Mouse (Mus musculus) urinary bladder, postnatal 10 days (tissue): ENCODE measurements around the gene Gm12184.
"Not testable (repeated sequence)": the region's sequence is repeated elsewhere in the genome, so short reads cannot be mapped to it uniquely, and the experiment has no call there.

Experiments
- DNase-seq: peaks from one replicate; pipeline ENCODE4 v3.0.0; 2022; ENCODE audit warnings: low spot score

Gm12184 gene

DNA sequence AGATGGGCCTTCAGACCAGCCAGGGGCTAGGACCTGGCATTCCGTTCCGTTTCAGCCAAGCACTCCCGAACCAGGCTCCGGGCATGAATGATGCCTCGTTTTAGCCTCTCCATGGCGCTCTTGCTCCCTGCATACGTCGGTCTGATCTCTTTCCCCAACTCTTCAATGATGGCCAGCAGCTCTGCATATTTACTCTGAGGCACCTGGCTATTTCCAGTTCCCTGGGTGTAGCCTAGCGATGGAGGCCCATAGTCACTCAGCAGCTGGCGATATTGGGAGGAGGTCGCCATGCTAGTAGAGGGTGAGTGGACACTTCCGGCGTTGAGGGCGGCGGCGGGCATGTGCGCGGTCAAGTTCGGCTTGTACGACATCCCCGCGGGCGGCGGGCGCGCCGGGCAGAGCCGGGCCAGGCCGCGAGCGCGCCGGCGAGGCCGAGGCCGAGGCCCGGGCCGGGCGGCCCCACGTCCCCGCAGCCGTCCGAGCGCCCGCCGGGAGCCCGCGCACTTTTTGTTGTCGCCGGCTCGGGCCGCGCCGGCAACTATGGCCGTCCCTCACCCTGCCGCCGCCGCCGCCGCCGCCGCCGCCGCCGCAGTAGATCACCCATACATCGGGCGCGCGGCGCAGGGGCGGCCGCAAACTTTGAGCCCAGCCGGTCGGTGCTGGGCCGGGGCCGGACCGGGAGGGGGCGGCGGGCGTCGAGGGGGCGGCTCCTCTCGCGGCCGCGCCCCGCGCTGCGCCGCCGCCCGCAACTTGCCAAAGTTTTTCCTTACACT is at the start of gene Gm12184, which contains the start of gene Trim7:
Gene Gm12184 (minus strand): TSS at position 677 of the 773 bp plus-strand sequence.
Gene Trim7 (plus strand): TSS at position 162 of the 773 bp plus-strand sequence.
- DNase-seq: not testable (repeated sequence)

DNA sequence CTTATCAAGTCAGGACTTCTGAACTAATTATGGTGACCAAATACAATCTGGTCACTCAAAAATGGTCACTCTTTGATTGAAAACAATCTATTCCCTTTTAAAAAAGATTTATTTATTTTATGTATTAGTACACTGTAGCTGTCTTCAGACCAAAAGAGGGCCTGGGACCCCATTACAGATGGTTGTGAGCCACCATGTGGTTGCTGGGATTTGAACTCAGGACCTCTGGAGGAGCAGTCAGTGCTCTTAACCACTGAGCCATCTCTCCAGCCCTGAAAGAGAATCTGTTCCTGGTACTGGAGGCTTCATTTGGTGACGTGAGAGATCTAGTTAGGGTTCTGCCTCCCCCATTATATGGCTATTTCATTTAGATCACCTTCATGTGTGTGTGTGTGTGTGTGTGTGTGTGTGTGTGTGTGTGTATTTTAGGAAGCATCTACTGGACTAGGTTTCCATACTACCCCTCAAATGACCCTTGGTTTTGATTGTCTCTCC is 48.9 kb upstream of the Gm12184 start:
- DNase-seq: not testable (repeated sequence)

DNA sequence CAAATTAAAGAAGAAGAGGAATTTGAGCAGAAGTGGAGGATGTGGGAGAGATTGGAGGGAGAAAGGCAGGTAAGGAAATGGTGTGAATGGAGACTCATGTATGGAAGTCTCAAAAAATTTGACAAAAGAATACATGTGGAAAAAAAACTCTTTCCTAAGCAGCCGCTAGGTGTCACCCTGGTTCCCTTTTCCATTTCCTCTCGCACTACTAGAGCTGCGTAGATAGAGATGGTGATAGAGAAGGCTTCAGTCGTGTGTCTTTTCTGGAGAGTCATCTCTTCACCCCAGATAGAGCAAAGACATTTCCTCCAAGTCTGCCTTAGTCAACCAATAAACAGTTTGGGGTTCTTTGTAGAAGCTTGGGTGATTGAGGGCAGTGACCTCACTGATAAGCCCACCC is 48.0 kb upstream of the Gm12184 start:
- no peak for DNase-seq

DNA sequence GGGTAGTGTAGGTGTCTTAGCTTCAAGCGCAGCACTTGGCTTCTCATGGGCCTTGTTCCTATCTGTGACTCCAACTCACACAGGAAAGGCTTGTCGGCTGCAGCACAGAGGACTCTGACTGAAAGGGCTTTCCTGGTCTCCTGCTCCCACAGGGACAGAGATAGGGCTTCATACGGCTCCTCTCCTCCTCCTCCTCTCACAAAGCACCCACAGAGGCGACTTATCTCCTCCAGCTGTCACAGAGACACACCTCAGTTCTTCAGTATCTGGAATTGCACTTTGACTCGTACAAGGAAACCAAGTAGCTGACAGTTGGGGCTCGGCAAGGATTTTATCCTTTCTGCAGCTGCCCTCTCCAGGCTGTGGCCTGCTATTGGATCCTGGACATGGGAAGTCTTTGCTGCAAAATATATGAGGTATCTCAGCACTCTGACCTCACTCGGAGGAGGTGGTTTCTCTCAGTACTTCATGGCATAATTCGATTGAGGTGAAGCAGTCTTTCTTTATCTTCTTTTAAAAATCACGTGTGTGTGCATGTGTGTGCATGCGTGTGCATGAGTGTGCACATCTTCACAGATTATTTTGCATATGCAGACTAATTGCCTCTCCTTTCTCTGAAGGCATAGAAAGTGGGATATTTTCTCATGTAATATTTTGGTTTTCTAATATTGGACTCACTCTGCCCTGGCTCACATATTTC is 47.3 kb upstream of the Gm12184 start:
- no peak for DNase-seq

DNA sequence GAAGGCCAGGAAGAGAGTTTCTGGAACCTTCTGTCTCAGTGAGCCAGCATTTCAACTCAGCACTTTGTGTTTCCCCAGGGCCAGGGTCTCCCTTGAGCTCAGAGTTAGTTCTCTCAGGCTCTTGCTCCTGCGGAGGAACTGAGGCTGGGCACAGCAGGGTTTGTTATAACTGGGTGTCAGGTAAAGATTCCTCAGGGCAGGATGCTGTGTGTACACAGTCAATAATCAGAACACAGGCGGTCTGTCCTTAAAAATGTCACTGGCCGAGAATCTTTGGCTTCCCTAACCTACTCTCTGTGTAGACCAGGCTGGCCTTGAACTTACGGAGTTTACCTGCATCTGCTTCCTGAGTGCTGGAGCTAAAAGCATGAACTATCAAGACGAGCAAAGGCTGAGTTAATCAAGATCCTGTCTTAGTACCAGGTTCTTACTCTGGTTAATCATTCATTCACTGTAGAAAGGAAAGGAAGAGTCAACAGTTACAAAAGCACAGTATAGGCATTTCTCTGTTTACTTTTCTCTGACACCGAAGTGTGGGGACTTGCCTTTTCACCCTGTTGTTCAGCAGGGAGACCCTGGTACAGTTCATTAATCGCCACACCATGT is 46.3 kb upstream of the Gm12184 start:
- DNase-seq: no peak

DNA sequence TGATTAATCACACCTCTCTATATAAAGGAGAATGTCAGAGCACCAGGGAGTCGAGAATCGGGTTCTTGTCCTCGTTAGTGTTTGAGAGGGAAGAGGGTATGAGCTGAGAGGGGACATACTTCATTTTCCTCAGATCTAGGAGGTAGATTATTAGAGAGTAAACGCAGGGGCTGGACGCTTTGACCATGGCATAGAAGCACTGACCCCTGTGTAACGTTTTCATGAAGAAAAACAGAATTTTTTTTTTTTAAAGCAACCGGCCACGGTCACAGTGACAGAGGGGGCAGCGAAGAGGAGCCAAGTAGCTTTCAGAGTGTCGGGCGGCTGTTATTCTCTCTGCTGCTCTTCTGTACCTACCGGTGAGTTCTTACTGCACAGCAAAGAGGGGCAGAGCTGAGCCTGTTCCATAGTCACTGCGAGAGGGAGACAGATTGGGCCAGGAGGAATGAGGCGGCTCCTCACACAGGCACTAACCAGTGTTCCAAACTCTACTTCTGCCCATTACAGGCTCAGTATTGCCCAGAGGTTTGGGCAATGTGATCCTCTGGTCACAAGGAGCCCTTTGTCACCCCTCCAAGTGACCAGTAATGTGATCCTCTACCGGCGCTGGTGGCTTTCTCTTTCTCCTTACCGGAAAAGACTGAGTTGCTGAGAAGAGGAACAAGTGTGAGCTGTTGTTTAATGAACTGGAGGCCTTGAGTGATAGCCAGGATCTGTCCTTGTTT is 45.5 kb upstream of the Gm12184 start:
- no peak for DNase-seq

DNA sequence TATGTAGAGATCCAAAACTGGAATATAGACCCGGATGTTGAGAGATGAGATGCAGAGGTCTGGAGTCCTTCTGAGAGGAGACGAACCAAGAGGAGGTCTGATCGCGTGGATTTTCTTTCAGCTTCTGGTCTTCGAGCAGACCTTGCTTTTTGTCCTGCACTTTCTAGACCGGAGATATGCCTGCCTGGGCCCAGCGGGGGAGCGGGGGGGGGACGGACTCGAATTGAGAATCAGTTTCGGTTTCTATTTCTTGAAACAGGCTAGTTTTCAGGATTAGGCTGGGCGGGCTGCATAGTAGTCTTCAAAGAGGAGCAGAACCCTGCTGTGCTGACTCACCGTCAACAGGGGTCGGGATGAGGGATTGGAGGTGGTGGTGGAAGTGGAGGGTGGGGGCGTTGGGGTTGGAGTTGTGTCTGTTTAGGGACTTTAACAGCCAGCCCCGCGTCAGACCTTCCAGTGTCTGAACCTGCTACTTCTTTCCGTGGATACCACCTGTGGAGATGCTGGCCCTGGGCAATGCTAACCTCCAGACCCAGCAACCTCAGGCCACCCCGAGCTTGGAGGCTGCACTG is 44.8 kb upstream of the Gm12184 start, which contains the start of gene Irgm1:
Gene Irgm1 (minus strand): TSS at position 483 of the 572 bp plus-strand sequence.
- no peak for DNase-seq

DNA sequence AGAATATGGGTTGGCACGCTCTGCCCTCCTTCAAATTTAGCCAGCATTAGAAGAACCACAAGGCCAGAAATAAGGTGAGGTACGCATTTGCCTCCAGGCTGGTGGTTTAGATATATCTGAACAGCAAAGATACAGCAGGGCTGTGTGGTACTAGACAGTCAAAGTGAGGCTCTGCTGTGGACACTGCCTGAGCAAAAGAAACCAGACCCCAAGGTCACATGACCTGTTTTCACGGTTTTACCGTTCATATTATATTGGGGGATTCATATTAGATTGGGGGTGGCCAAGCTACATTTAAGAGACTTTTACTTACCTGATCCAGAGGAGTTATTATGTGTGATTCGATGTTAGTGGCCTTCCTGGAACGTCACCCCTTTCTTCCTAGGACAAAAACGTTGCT is 44.3 kb upstream of the Gm12184 start:
- no peak for DNase-seq

DNA sequence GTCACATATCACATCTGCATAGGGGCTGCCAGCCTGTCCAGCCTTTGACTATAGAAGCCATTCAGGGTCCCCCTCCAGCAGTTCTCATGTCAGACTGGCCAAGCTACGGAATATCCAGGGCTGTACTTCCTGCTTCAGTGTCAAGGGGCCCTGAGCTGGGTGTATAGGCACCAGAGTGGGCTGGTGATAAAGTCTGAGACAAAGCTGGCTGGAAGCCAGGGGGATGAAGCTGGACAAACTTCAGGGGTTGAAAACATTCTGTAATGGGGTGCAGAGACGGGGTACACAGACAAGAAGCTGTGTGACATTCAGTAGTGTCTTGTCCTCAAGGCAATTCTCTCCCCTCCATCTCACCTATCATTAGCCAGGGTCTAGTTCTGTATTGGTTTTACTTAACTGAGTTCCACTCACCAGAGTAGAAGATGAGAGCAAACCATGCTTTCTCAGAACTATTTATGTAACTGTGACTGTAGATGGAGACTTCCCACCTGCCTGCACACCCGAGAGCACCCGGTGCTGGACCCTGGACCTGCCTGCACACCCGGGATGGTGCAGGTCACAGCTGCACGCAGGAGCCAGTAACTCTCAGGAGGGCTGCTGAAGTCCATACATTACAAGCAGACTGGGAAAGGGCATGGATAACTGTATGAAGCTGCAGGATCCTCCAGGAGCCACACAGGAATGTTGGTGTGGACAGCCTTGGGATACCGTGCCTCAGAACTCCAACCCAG is 43.1 kb upstream of the Gm12184 start:
- DNase-seq: no peak

DNA sequence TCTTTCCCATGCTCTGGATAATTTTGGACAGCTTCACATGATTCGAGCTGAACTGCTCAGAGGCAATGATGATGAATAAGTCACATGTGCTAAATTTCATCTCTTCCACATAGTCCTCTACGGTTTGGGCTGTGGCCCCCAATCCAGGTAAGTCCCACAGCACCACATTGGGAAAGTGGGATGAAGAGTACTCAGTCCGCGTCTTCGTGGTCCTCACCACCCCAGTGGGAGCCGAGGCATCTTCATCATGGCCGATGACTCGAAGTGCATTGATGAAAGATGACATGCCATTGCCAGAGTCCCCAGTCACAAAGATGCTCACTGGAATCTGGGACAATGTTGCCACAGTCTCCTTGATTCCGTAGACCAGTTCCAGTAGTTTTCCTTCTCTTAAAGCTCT is 40.0 kb upstream of the Gm12184 start:
- DNase-seq: no peak

DNA sequence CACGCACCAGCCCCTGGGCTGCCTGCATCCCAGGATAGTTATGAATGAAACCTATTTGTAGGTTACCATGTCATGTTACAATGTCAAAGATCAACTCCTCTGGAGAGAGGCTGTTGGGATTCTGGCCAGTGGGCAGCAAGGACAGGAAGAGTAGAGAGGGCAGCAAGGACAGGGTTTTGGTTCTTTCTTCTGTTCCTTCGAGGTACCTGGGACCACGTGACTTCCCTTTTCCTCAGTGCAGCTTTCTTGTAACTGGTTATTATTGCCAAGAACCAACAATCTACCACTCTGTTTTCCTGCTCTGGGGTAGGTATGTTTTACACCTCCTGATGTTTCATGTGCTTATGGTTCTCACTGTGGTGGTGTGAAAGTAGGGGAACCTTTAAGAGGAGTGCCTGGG is 37.4 kb upstream of the Gm12184 start:
- DNase-seq: no peak

DNA sequence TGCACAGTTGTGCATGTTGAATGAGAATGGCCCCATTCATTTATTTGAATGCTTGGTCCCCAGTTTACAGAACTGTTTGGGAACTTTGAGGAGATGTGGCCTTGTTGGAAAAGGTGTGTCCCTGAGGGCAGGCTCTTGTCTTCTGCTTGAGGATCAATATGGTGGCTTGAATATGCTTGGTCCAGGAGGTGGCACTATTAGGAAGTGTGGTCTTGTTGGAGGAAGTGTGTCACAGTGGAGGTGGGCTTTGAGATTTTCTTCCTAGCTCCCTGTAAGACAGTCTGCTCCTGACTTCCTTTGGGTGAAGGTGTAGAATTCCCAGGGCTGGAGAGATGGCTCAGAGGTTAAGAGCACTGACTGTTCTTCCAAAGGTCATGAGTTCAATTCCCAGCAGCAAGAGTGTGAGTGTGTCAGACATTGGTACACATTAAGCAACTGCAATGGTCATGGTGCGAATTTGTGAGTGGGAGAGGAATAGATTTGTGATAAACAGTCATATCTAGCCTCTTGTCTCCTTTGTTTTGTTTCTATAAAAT is 36.4 kb upstream of the Gm12184 start:
- no peak for DNase-seq

DNA sequence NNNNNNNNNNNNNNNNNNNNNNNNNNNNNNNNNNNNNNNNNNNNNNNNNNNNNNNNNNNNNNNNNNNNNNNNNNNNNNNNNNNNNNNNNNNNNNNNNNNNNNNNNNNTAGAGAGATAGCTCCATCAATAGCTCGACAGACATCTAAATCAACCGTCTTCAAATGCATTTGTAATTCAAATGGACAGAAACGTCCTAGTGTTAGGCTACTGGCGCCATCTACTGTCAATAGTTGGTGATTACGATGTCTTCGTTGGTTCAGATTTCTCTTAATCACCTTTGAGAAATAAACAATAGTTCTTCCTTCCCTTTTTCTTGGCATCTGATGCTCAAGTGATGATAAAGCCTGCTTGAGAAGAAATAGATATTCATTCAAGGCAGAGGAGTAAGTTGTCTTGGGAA is 32.6 kb upstream of the Gm12184 start:
- DNase-seq: no peak

DNA sequence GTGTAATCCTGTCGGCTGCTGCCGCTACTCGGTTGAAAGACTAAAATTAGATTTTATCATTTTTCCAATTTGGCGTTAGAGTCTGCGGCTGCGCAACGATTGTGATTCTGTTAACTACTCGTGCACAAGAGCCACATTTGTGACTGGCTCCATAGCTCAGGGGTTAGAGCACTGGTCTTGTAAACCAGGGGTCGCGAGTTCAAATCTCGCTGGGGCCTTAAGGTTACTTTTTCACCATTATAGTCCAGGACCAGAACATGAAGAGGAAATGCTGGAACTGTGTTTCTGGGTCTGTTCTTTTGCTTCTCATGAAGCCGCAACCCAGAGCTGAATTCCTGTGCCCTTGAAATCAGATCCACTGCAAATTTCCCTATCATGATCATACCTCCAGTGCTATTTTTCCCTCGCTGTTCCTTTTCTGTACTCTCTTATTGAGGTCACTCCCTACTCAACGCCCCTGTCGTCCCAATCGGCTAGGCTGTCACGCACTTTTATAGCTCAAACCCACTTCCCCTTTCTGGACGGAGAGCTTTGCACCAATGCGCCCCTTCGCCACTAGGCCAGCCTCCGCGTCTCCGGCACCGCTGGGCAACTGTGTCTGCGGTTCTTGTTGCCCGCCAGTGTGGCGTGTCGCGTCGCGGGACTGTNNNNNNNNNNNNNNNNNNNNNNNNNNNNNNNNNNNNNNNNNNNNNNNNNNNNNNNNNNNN is 27.2 kb upstream of the Gm12184 start:
- no peak for DNase-seq

DNA sequence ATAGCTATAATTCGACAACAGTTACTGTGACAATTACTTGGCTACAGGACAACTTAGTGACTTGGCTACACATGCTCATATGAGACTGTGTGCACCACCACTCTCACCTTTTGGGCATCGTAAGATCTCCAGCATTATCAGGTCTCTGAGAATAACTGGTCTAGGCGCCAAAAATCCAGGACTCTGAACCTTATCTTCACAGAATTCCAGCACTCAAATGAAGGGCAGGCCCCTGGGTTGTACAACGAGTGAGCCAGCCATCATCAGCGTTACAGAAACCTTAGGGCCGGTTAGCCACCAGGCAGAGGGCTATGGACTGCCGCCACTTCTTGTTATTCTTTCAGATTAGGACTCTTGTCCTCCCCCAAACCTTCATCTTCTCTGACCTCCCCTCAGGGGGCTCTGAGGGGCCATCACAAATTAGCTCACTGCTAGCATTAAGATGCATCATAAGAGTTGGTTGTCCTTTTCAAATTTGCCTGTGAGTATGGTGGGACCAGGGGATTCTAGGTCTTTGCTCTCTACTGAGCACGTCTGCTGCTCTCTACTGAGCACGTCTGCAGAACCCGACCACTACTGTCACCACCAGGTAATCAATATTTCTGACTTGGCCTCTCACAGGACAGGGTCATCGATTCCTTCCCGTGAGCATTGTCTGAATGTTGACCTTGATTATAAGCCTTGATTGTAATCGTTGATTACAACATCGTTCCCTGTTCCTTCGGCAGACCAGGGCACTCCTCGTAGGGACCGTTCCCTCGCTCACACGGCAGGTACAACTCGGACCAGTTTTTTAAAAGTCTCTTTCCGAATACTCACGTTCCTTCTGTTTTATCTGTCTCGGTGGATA is 26.4 kb upstream of the Gm12184 start:
- no peak for DNase-seq

DNA sequence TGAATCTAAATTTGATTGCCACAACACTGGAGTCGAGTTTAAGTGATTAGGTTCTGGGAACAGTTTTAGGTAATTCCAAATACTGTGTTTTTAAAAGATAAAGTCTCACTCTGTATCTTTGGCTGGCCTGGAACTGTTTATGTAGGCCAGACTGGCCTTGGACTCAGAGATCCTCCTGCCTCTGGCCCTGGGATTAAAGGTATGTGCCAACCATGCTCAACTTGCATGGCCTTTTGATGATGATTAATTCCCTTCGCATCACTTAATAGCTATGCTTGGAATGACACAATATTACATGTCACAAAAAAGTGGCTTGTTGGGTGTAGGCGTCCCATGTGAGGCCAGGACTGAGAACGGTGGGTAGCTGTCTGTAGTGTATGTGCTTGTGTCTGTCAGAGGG is 25.7 kb upstream of the Gm12184 start:
- DNase-seq: no peak

DNA sequence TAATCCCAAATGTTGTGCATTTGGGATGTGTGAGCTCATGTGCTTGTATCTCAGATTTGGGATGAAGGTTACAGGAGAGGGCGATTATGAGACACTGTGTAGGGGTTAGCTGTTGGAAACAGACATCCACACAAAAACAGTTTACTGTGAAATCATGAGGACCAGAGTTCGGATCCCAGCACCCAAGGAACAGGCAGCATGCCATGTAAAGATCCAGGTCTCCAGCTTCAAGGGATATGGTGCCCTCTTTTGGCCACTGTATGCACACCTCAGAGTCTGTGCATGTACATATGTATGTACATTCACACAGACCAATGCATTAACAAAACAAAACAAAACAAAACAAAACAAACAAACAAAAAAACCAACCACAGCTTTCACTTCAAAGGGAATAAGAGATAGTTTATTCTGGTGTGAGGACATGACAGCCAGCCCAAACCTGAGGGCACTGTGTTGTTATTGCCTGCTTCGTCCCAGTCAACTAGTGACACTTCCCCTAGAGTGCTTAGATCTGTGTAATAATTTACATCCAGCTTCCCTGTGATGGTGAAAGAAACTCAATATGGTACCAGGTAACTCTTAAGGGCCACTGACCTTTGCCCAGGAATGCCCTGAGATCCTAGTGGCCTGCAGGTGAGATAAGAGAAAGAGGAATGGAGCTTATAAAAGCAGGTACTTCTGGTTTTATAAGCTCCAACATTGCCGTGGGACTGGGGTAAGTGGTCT is 25.0 kb upstream of the Gm12184 start:
- DNase-seq: no peak

DNA sequence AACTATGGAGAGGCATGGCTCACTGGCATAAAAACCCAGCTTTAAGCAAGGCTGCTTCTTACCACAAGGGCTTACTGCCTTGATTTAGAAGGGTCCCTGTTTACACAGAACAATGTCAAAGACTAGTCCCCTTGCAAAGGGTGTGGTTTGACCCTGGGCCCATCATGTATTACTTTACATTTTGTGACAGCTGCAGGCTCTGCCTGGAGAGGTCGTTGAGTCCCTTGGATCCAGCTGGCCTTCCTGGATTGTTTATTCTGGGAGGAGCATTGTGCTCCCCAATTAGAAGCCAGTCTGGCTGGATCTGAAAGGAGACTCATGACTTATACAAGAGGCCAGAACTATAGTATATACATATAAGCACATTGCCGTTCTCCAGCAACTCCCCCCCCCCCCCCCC is 23.8 kb upstream of the Gm12184 start:
- no peak for DNase-seq

DNA sequence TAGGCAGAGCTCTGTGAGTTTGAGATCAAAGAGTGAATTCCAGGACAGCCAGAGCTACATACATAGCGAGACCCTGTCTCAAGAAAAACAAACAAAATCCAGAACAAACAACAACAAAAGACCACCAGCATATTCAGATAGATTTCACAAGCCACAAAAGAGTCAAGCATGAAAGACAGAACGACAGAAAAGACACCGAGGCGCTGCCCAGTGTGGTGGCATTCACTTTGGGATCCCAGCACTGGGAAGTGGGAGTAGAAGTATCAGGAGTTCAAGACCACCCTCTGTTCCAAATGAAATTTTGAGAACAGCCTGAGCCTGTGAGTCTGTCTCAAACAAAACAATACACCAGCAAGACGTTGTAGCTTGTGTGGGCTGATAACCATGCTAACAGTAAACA is 20.4 kb upstream of the Gm12184 start:
- DNase-seq: no peak
